Mouse (Mus musculus): ENCODE data around the gene Klhl33. TPM values are rescaled to one million over a fixed set of nuclear protein-coding genes. Genes with fewer than 3 reads are reported as not detected.
"Not testable (repeated sequence)": the region's sequence is repeated elsewhere in the genome, so short reads cannot be mapped to it uniquely, and the experiment has no call there.

Klhl33 gene
- polyA plus RNA-seq, 1 experiment from 2014 or later = 2.8 TPM

DNA sequence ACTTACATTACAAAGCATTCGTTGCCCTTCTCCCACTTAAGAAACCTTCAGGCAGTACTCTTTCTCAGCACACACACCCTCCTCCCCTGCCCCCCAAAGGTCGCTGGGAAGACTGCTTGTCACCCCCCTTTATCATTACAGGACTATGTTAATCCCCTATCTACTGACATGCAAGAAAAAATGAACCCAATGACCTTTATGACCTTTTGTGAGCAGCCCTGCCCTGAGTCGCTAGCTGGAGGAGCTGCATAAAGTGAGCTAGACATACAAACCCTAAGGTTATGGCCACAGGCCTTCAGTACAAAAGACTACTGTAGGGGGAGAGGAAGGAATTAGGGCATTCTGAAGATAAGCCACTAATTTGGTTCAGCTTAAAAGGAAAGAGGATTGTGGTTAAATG is 14.0 kb upstream of the Klhl33 start:
- WGBS = 45% methylated on average over 3 of the region's 3 CpGs
- Histone ChIP-seq H3K9me3 (replicated peaks; ENCODE audit: control insufficient read depth, low read length, poor library complexity, severe bottlenecking) (no peaks in the 10 kb centered on the region), H3K27ac (ENCODE audit: low read length) (no peak overlapping the region), H3K4me3 (ENCODE audit: low read depth, low read length) (no peak overlapping the region), H3K9ac (ENCODE audit: low read depth, low read length) (no peak overlapping the region), H3K36me3 (ENCODE audit: control insufficient read depth, insufficient read depth, low read length) (peaks cover 25% of the 10 kb centered on the region), H3K27me3 (ENCODE audit: control insufficient read depth, insufficient read depth, low read depth, low read length) (no peaks in the 10 kb centered on the region), H3K4me1 (ENCODE audit: control insufficient read depth, insufficient read depth, low read length) (no peaks in the 10 kb centered on the region), H3K4me2 (ENCODE audit: low read length) (no peak overlapping the region)
- ATAC-seq = no peak

DNA sequence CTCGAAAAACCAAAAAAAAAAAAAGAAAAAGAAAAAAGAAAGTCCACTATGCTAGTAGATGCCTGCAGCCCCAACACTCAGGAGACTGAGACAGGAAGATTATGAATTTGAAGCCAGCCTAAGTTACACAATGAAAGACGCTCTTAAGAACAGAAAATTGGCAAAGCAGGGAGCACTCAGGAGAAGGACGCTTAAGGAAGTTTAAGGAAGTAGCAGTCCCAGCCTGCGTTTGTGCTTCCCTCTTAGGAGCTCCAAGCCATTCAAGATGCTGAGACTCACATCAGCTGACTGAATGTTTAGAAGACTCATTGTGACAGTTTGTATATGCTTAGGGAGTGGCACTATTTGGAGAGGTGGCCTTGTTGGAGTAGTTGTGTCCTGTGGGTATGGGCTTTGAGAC is 10.8 kb upstream of the Klhl33 start:
- Histone ChIP-seq H3K9ac (ENCODE audit: low read depth, low read length) (no peak overlapping the region), H3K4me3 (ENCODE audit: low read depth, low read length) (no peak overlapping the region), H3K36me3 (ENCODE audit: control insufficient read depth, insufficient read depth, low read length) (no peaks in the 10 kb centered on the region), H3K27me3 (ENCODE audit: control insufficient read depth, insufficient read depth, low read depth, low read length) (no peaks in the 10 kb centered on the region), H3K4me1 (ENCODE audit: control insufficient read depth, insufficient read depth, low read length) (peaks cover 3% of the 10 kb centered on the region; the same call in 1 of the 2 replicates), H3K4me2 (ENCODE audit: low read length) (no peak overlapping the region), H3K9me3 (replicated peaks; ENCODE audit: control insufficient read depth, low read length, poor library complexity, severe bottlenecking) (no peaks in the 10 kb centered on the region), H3K27ac (ENCODE audit: low read length) (no peak overlapping the region)
- no peak for ATAC-seq
- WGBS = 83% methylated on average over 4 of the region's 4 CpGs

DNA sequence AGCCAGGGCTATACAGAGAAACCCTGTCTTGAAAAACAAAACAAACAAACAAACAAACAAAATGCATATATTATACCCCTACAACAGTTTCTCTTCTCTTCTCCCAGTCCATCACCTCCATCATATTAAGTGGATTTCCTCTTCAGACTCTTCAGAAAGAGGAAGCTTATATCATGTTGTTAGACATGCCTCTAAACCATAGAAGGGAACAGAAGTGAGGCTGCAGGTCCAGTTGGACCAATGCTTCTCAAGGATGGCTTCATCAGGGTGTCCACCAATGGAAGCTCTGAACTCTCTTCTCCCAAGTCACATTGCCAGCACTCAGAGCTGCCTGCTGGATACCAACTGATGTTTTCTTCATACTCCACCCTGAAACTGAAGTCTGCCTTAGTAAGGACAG is 8.0 kb upstream of the Klhl33 start:
- not testable (repeated sequence) for H3K9ac ChIP-seq (ENCODE audit: low read depth, low read length); H3K27ac ChIP-seq (ENCODE audit: low read length); H3K9me3 ChIP-seq (replicated peaks; ENCODE audit: control insufficient read depth, low read length, poor library complexity, severe bottlenecking); H3K36me3 ChIP-seq (ENCODE audit: control insufficient read depth, insufficient read depth, low read length); H3K4me3 ChIP-seq (ENCODE audit: low read depth, low read length); ATAC-seq; H3K4me2 ChIP-seq (ENCODE audit: low read length); H3K4me1 ChIP-seq (ENCODE audit: control insufficient read depth, insufficient read depth, low read length); H3K27me3 ChIP-seq (ENCODE audit: control insufficient read depth, insufficient read depth, low read depth, low read length)

DNA sequence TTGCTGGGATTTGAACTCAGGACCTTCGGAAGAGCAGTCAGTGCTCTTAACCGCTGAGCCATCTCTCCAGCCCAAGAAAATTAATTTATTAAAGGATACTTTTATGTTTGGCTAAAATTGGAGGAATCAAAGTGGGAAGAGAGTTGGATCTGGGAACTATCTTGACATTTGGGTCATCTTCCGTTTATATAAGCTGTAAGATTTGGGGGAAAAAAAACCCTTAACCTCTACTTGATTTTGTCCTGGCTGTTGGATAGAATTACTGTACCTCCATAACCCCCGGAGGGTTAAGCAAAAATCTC is 7.5 kb upstream of the Klhl33 start:
- Histone ChIP-seq H3K4me1 (ENCODE audit: control insufficient read depth, insufficient read depth, low read length) (peaks cover 3% of the 10 kb centered on the region; the same call in 1 of the 2 replicates), H3K36me3 (ENCODE audit: control insufficient read depth, insufficient read depth, low read length) (no peaks in the 10 kb centered on the region), H3K27me3 (ENCODE audit: control insufficient read depth, insufficient read depth, low read depth, low read length) (no peaks in the 10 kb centered on the region), H3K27ac (ENCODE audit: low read length) (no peak overlapping the region), H3K4me2 (ENCODE audit: low read length) (no peak overlapping the region), H3K9me3 (replicated peaks; ENCODE audit: control insufficient read depth, low read length, poor library complexity, severe bottlenecking) (no peaks in the 10 kb centered on the region), H3K4me3 (ENCODE audit: low read depth, low read length) (no peak overlapping the region), H3K9ac (ENCODE audit: low read depth, low read length) (no peak overlapping the region)
- 87% methylated on average over 4 of the region's 4 CpGs for WGBS
- no peak for ATAC-seq

- Histone ChIP-seq H3K9me3 (replicated peaks; ENCODE audit: control insufficient read depth, low read length, poor library complexity, severe bottlenecking) (no peaks in the 10 kb centered on the region), H3K9ac (ENCODE audit: low read depth, low read length) (peak overlapping the region; percentile 70), H3K4me3 (ENCODE audit: low read depth, low read length) (peak overlapping the region; percentile 36), H3K27ac (ENCODE audit: low read length) (peak overlapping the region; percentile 68), H3K4me2 (ENCODE audit: low read length) (peak overlapping the region; percentile 60), H3K36me3 (ENCODE audit: control insufficient read depth, insufficient read depth, low read length) (no peaks in the 10 kb centered on the region), H3K4me1 (ENCODE audit: control insufficient read depth, insufficient read depth, low read length) (peaks cover 3% of the 10 kb centered on the region; the same call in 1 of the 2 replicates), H3K27me3 (ENCODE audit: control insufficient read depth, insufficient read depth, low read depth, low read length) (no peaks in the 10 kb centered on the region)
- peak; percentile 90 for ATAC-seq
- 2% methylated on average over 26 of the region's 26 CpGs for WGBS
These were observed 6.9 kb upstream of the Klhl33 start for GRCm38 (mm10) chr14:50903973-50904827.

DNA sequence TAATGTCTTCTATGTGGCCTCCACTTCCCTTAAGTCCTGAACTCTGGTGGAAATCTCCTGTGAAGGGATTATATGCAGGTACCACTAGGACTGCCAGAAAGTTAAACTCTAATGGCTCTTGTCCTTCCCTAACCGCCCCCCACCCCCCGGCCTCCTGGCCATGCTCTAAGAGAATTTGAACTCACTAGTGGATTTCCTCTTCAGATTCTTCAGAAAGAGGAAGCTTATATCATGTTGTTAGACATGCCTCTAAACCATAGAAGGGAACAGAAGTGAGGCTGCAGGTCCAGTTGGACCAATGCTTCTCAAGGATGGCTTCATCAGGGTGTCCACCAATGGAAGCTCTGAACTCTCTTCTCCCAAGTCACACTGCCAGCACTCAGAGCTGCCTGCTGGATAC is 685 bp upstream of the Klhl33 start:
- 91% methylated on average over 2 of the region's 2 CpGs for WGBS
- H3K9ac ChIP-seq (ENCODE audit: low read depth, low read length); H3K27me3 ChIP-seq (ENCODE audit: control insufficient read depth, insufficient read depth, low read depth, low read length); H3K4me2 ChIP-seq (ENCODE audit: low read length); H3K36me3 ChIP-seq (ENCODE audit: control insufficient read depth, insufficient read depth, low read length); ATAC-seq; H3K4me3 ChIP-seq (ENCODE audit: low read depth, low read length); H3K9me3 ChIP-seq (replicated peaks; ENCODE audit: control insufficient read depth, low read length, poor library complexity, severe bottlenecking); H3K27ac ChIP-seq (ENCODE audit: low read length): not testable (repeated sequence)
- peaks cover 12% of the 10 kb centered on the region for H3K4me1 ChIP-seq (ENCODE audit: control insufficient read depth, insufficient read depth, low read length)

GRCm38 (mm10) chr14:50896747-50897373 is 447 bp downstream of the Klhl33 start:
- H3K27me3 ChIP-seq (ENCODE audit: control insufficient read depth, insufficient read depth, low read depth, low read length) = no peaks in the 10 kb centered on the region; the same call in 1 of the 2 replicates
- ATAC-seq = peak; percentile 90
- H3K27ac ChIP-seq (ENCODE audit: low read length) = peak overlapping the region; percentile 28

GRCm38 (mm10) chr14:50895985-50896746 is 1.1 kb downstream of the Klhl33 start:
- H3K9me3 ChIP-seq (replicated peaks; ENCODE audit: control insufficient read depth, low read length, poor library complexity, severe bottlenecking) = no peaks in the 10 kb centered on the region
- peak overlapping the region; percentile 41 for H3K4me3 ChIP-seq (ENCODE audit: low read depth, low read length)
- H3K27ac ChIP-seq (ENCODE audit: low read length) = peak overlapping the region; percentile 28
- H3K27me3 ChIP-seq (ENCODE audit: control insufficient read depth, insufficient read depth, low read depth, low read length) = no peaks in the 10 kb centered on the region; the same call in 1 of the 2 replicates
- H3K36me3 ChIP-seq (ENCODE audit: control insufficient read depth, insufficient read depth, low read length) = no peaks in the 10 kb centered on the region
- H3K4me2 ChIP-seq (ENCODE audit: low read length) = peak overlapping the region; percentile 65
- peak overlapping the region; percentile 64 for H3K9ac ChIP-seq (ENCODE audit: low read depth, low read length)
- ATAC-seq = peak; percentile 64
- peaks cover 12% of the 10 kb centered on the region for H3K4me1 ChIP-seq (ENCODE audit: control insufficient read depth, insufficient read depth, low read length)
- WGBS = 15% methylated on average over 19 of the region's 19 CpGs

More at GRCm38 (mm10) chr14:50896747-50897373, 447 bp downstream of the Klhl33 start:
- peak overlapping the region; percentile 65 for H3K4me2 ChIP-seq (ENCODE audit: low read length)
- H3K9ac ChIP-seq (ENCODE audit: low read depth, low read length) = peak overlapping the region; percentile 64
- WGBS = 16% methylated on average over 23 of the region's 23 CpGs
- no peaks in the 10 kb centered on the region for H3K36me3 ChIP-seq (ENCODE audit: control insufficient read depth, insufficient read depth, low read length)
- H3K4me1 ChIP-seq (ENCODE audit: control insufficient read depth, insufficient read depth, low read length) = peaks cover 12% of the 10 kb centered on the region
- H3K9me3 ChIP-seq (replicated peaks; ENCODE audit: control insufficient read depth, low read length, poor library complexity, severe bottlenecking) = no peaks in the 10 kb centered on the region
- H3K4me3 ChIP-seq (ENCODE audit: low read depth, low read length) = peak overlapping the region; percentile 41

DNA sequence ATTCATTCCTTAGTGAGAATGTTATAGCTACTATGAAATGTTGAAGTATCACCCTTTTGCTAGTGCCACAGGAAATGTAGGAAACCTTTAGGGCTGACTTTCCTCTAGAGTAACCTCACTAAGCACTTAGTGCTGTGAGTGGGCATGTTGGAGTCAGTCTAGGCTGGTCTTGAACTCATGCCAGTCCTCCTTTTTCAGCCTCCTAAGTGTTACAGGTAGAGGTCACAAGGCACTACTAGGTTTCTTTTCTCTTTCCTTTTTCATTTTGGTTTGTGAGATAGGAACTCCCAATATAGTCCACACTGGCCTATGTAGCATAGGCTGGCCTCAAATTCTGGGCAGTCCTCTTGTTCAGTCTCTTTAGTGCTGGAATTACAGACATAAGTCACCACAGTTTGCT is 1.9 kb downstream of the Klhl33 start:
- H3K9me3 ChIP-seq (replicated peaks; ENCODE audit: control insufficient read depth, low read length, poor library complexity, severe bottlenecking) = no peaks in the 10 kb centered on the region
- no peak overlapping the region for H3K4me2 ChIP-seq (ENCODE audit: low read length)
- no peaks in the 10 kb centered on the region; the same call in 1 of the 2 replicates for H3K27me3 ChIP-seq (ENCODE audit: control insufficient read depth, insufficient read depth, low read depth, low read length)
- H3K4me3 ChIP-seq (ENCODE audit: low read depth, low read length) = no peak overlapping the region
- peaks cover 12% of the 10 kb centered on the region for H3K4me1 ChIP-seq (ENCODE audit: control insufficient read depth, insufficient read depth, low read length)
- no peak overlapping the region for H3K9ac ChIP-seq (ENCODE audit: low read depth, low read length)
- H3K27ac ChIP-seq (ENCODE audit: low read length) = no peak overlapping the region
- H3K36me3 ChIP-seq (ENCODE audit: control insufficient read depth, insufficient read depth, low read length) = no peaks in the 10 kb centered on the region
- no peak for ATAC-seq

Data from midbrain, embryonic 16.5 days (tissue).